Mouse (Mus musculus) myocyte (in vitro differentiated cells): Measurements from ENCODE around the gene Spata31d1d. TPM values are rescaled to one million over a fixed set of nuclear protein-coding genes. Genes with fewer than 3 reads are reported as not detected.
"Not testable (repeated sequence)": the region's sequence is repeated elsewhere in the genome, so short reads cannot be mapped to it uniquely, and the experiment has no call there.

Experiments used
- H3K27me3 ChIP-seq: one replicate; pipeline ENCODE4 v1.6.1; 2011; ENCODE audit not compliant: control insufficient read depth, insufficient read depth, insufficient read length
- H3K36me3 ChIP-seq: one replicate; pipeline ENCODE4 v1.6.1; 2011; ENCODE audit not compliant: control insufficient read depth, insufficient read depth
- H3K4me2 ChIP-seq: one replicate; pipeline ENCODE4 v1.6.1; 2011; ENCODE audit warnings: low read depth, control low read depth
- H3K4me3 ChIP-seq: one replicate; pipeline ENCODE4 v1.5.1; 2011; ENCODE audit warnings: mild to moderate bottlenecking, control low read depth, moderate library complexity
- H3K79me2 ChIP-seq: one replicate; pipeline ENCODE4 v1.6.1; 2011; ENCODE audit not compliant: control insufficient read depth, insufficient read depth
- H3ac ChIP-seq: one replicate; pipeline ENCODE4 v1.6.1; 2011; ENCODE audit not compliant: control insufficient read depth, insufficient read length
- CEBPB ChIP-seq: IDR thresholded peaks from 2 replicates; pipeline ENCODE4 v1.6.1; 2011; ENCODE audit warnings: mild to moderate bottlenecking, moderate library complexity; ENCODE audit not compliant: poor library complexity, insufficient read depth, severe bottlenecking
- E2F4 ChIP-seq: IDR thresholded peaks from one replicate; pipeline ENCODE4 v1.6.1; 2011; ENCODE audit warnings: mild to moderate bottlenecking, control low read depth, moderate library complexity; ENCODE audit not compliant: insufficient read depth
- MAX ChIP-seq: IDR thresholded peaks from one replicate; pipeline ENCODE4 v1.6.1; 2011; ENCODE audit warnings: low read depth, mild to moderate bottlenecking, control low read depth
- MYOD1 ChIP-seq, 3 experiments: IDR thresholded peaks; one replicate each; pipeline ENCODE4 v1.6.1; 2011; ENCODE audit warnings: control low read depth in 2 of 3, low read depth in 2 of 3, mild to moderate bottlenecking in 2 of 3, moderate library complexity in 1 of 3; ENCODE audit not compliant: insufficient read length in 2 of 3, control insufficient read depth in 1 of 3
- MYOG ChIP-seq, 3 experiments: IDR thresholded peaks; one replicate each; pipeline ENCODE4 v1.6.1; 2011; ENCODE audit warnings: control low read depth in 2 of 3, low read depth in 2 of 3, mild to moderate bottlenecking in 2 of 3; ENCODE audit not compliant: insufficient read length in 2 of 3, control insufficient read depth in 1 of 3, insufficient read depth in 1 of 3
- POLR2A ChIP-seq: IDR thresholded peaks from one replicate; pipeline ENCODE4 v1.6.1; 2011; ENCODE audit warnings: low read depth, mild to moderate bottlenecking, control low read depth, moderate library complexity; ENCODE audit not compliant: insufficient read length
- POLR2AphosphoS2 ChIP-seq: IDR thresholded peaks from one replicate; pipeline ENCODE4 v1.6.1; 2011; ENCODE audit warnings: low read depth, control low read depth; ENCODE audit not compliant: insufficient read length
- REST ChIP-seq: IDR thresholded peaks from one replicate; pipeline ENCODE4 v1.6.1; 2011; ENCODE audit warnings: mild to moderate bottlenecking, control low read depth, moderate library complexity; ENCODE audit not compliant: insufficient read depth, insufficient read length
- SRF ChIP-seq: IDR thresholded peaks from one replicate; pipeline ENCODE4 v1.6.1; 2011; ENCODE audit warnings: low read depth; ENCODE audit not compliant: control insufficient read depth, insufficient read length
- TCF12 ChIP-seq: IDR thresholded peaks from one replicate; pipeline ENCODE4 v1.6.1; 2011; ENCODE audit warnings: mild to moderate bottlenecking, control low read depth; ENCODE audit not compliant: poor library complexity, insufficient read depth, severe bottlenecking
- TCF3 ChIP-seq: IDR thresholded peaks from one replicate; pipeline ENCODE4 v1.6.1; 2011; ENCODE audit warnings: low read depth, control low read depth; ENCODE audit not compliant: insufficient read length
- USF1 ChIP-seq: IDR thresholded peaks from one replicate; pipeline ENCODE4 v1.6.1; 2011; ENCODE audit warnings: low read depth, mild to moderate bottlenecking, control low read depth, moderate library complexity
- polyA plus RNA-seq: library from polyadenylated mRNA; unstranded; fragments of >200 nt; fragmentation: generic; extraction: Trizol; gene quantifications from one replicate; pipeline ENCODE4 v1.2.1, GENCODE M21; 2012; ENCODE audit warnings: missing spikeins

The Spata31d1d gene
- polyA plus RNA-seq, 1 experiment: not detected

- Histone ChIP-seq H3K27me3 (peaks cover 41% of the 10 kb centered on the region), H3K79me2 (no peaks in the 10 kb centered on the region), H3ac (no peak overlapping the region), H3K4me3 (no peak overlapping the region), H3K36me3 (no peaks in the 10 kb centered on the region), H3K4me2 (no peak overlapping the region)
- TF ChIP-seq TCF12 (no peak), E2F4 (no peak), REST (no peak), MAX (no peak), MYOG (IDR thresholded peaks at IDR 0.05; ENCODE audit: control insufficient read depth in 1 of 3, insufficient read depth in 1 of 3, insufficient read length in 2 of 3, low read depth in 2 of 3) (no peak), SRF (no peak), TCF3 (no peak), CEBPB (no peak)
Measured at GRCm38 (mm10) chr13:59703514-59703913, 28.0 kb downstream of the Spata31d1d start.

GRCm38 (mm10) chr13:59700137-59700536, 31.4 kb downstream of the Spata31d1d start:
- peaks cover 43% of the 10 kb centered on the region for H3K27me3 ChIP-seq
- not testable (repeated sequence) for H3ac ChIP-seq, H3K4me2 ChIP-seq, H3K4me3 ChIP-seq, H3K79me2 ChIP-seq, H3K36me3 ChIP-seq

GRCm38 (mm10) chr13:59699131-59699530, 32.4 kb downstream of the Spata31d1d start:
- Histone ChIP-seq H3K79me2 (no peaks in the 10 kb centered on the region), H3K27me3 (peaks cover 33% of the 10 kb centered on the region), H3K4me2 (no peak overlapping the region), H3K4me3 (no peak overlapping the region), H3K36me3 (no peaks in the 10 kb centered on the region), H3ac (no peak overlapping the region)
- no peak for TF ChIP-seq POLR2A
- no peak for TF ChIP-seq CEBPB
- TF ChIP-seq MAX: no peak
- no peak for TF ChIP-seq TCF3
- no peak for TF ChIP-seq POLR2AphosphoS2
- TF ChIP-seq REST: no peak
- no peak for TF ChIP-seq TCF12
- TF ChIP-seq SRF: no peak
- no peak for TF ChIP-seq USF1
- no peak for TF ChIP-seq MYOD1 (IDR thresholded peaks at IDR 0.05; ENCODE audit: control insufficient read depth in 1 of 3, insufficient read length in 2 of 3, low read depth in 2 of 3)
- no peak for TF ChIP-seq MYOG (IDR thresholded peaks at IDR 0.05; ENCODE audit: control insufficient read depth in 1 of 3, insufficient read depth in 1 of 3, insufficient read length in 2 of 3, low read depth in 2 of 3)
- no peak for TF ChIP-seq E2F4

GRCm38 (mm10) chr13:59695781-59696180, 35.8 kb downstream of the Spata31d1d start:
- H3K4me3 ChIP-seq: no peak overlapping the region
- H3K4me2 ChIP-seq: no peak overlapping the region
- no peaks in the 10 kb centered on the region for H3K79me2 ChIP-seq
- H3ac ChIP-seq: no peak overlapping the region
- peaks cover 12% of the 10 kb centered on the region for H3K27me3 ChIP-seq
- H3K36me3 ChIP-seq: no peaks in the 10 kb centered on the region
- TF ChIP-seq POLR2AphosphoS2 (no peak), TCF12 (no peak), MAX (no peak), E2F4 (no peak), CEBPB (no peak), MYOG (IDR thresholded peaks at IDR 0.05; ENCODE audit: control insufficient read depth in 1 of 3, insufficient read depth in 1 of 3, insufficient read length in 2 of 3, low read depth in 2 of 3) (no peak), MYOD1 (IDR thresholded peaks at IDR 0.05; ENCODE audit: control insufficient read depth in 1 of 3, insufficient read length in 2 of 3, low read depth in 2 of 3) (no peak), SRF (no peak), POLR2A (no peak), REST (no peak), TCF3 (no peak)

GRCm38 (mm10) chr13:59694008-59694407, 37.5 kb downstream of the Spata31d1d start, which contains the start of gene 4921517D22Rik:
TSS of gene 4921517D22Rik (minus strand) at chr13:59694108.
- no peak within 1 kb of the TSS for H3K4me2 ChIP-seq
- no peaks in the 10 kb centered on the region for H3K36me3 ChIP-seq
- H3K4me3 ChIP-seq: no peak within 1 kb of the TSS

More at GRCm38 (mm10) chr13:59694008-59694407, 37.5 kb downstream of the Spata31d1d start, which contains the start of gene 4921517D22Rik:
- Histone ChIP-seq H3K27me3 (peaks cover 20% of the 10 kb centered on the region), H3K79me2 (no peaks in the 10 kb centered on the region), H3ac (no peak within 1 kb of the TSS)
- TF ChIP-seq MYOD1 (IDR thresholded peaks at IDR 0.05; ENCODE audit: control insufficient read depth in 1 of 3, insufficient read length in 2 of 3, low read depth in 2 of 3): no peak
- TF ChIP-seq REST: no peak
- TF ChIP-seq POLR2AphosphoS2: no peak
- no peak for TF ChIP-seq POLR2A
- TF ChIP-seq MYOG (IDR thresholded peaks at IDR 0.05; ENCODE audit: control insufficient read depth in 1 of 3, insufficient read depth in 1 of 3, insufficient read length in 2 of 3, low read depth in 2 of 3): no peak
